ENCODE assay signal across 20 mouse cellular contexts in genomic region chr7:145146252-145146930, GRCm38 (mm10).
DNase-seq lines count a peak whose midpoint lies in the region; ATAC-seq and TF ChIP-seq lines count a peak whose summit lies in the region.
"Had no signal": no experiment of that assay in that cellular context is flagged by ENCODE, and none has a peak within 500 bp of the region (broad histone marks: within the 10 kb centered on the region; RNA-seq: fewer than 3 reads in every experiment).

No protein-coding gene starts in this region.

- H3K27me3 ChIP-seq in heart, postnatal 0 days (ENCODE audit: control insufficient read depth, insufficient read depth, low read length): no peaks in the 10 kb centered on the region
- peaks cover 5% of the 10 kb centered on the region; the same call in 1 of the 2 replicates for H3K27me3 ChIP-seq in heart, embryonic 10.5 days (ENCODE audit: insufficient read depth, poor library complexity, severe bottlenecking)
- no peaks in the 10 kb centered on the region for H3K27me3 ChIP-seq in lung, embryonic 14.5 days (ENCODE audit: insufficient read depth, low read length)
- H3K27me3 ChIP-seq: heart, embryonic 15.5 days; limb, embryonic 12.5 days; liver, embryonic 15.5 days; midbrain, embryonic 12.5 days had no signal

- H3K4me1 ChIP-seq in heart, postnatal 0 days (ENCODE audit: control insufficient read depth, insufficient read depth): no peaks in the 10 kb centered on the region
- H3K4me1 ChIP-seq in heart, embryonic 10.5 days: 0 out of 2 replicates have a peak, but pooled peaks cover 4% of the 10 kb centered on the region
- no peaks in the 10 kb centered on the region for H3K4me1 ChIP-seq in lung, embryonic 14.5 days (ENCODE audit: insufficient read depth)
- H3K4me1 ChIP-seq: heart, embryonic 15.5 days; limb, embryonic 12.5 days; liver, embryonic 15.5 days had no signal

- peak; percentile 10 for DNase-seq in heart, postnatal 0 days (ENCODE audit: low spot score)
- no peak for DNase-seq in heart, embryonic 10.5 days (ENCODE audit: low spot score)
- DNase-seq in lung, embryonic 14.5 days: no peak
- DNase-seq in lung, postnatal 36 days: no peak
- peak; percentile 43 for DNase-seq in ES-CJ7 (ENCODE audit: low read depth, low spot score)
- peak; percentile 55 for DNase-seq in fibroblast of lung, adult 2 months (ENCODE audit: low read depth)
- DNase-seq in right cerebral cortex, postnatal 36 days (ENCODE audit: low spot score in 2 of 2): no peak
- no peak for DNase-seq in cerebellum, adult 11-12 months
- DNase-seq: adrenal gland, postnatal 14 days; cerebellum, adult 2 months; heart, adult 11 months; kidney, postnatal 10 days; lung, postnatal 4 days; right cerebral cortex, postnatal 25 days had no signal

- no peak overlapping the region for H3K27ac ChIP-seq in heart, postnatal 0 days (ENCODE audit: low read depth)
- H3K27ac ChIP-seq in heart, embryonic 10.5 days: no peak overlapping the region
- H3K27ac ChIP-seq in lung, embryonic 14.5 days (ENCODE audit: low read depth): no peak overlapping the region
- H3K27ac ChIP-seq: heart, embryonic 15.5 days; limb, embryonic 12.5 days; liver, embryonic 15.5 days; midbrain, embryonic 12.5 days; neural tube, embryonic 13.5 days had no signal

- TF ChIP-seq CTCF in heart, postnatal 0 days (IDR thresholded peaks at IDR 0.05; ENCODE audit: low read depth): peak; percentile 20
- TF ChIP-seq CTCF in lung, embryonic 14.5 days (IDR thresholded peaks at IDR 0.05; ENCODE audit: low read depth): peak; percentile 27

- H3K4me3 ChIP-seq in heart, postnatal 0 days (ENCODE audit: low read depth, low read length): no peak overlapping the region
- H3K4me3 ChIP-seq in heart, embryonic 10.5 days: no peak overlapping the region
- H3K4me3 ChIP-seq in lung, embryonic 14.5 days (ENCODE audit: low read depth, low read length): no peak overlapping the region
- H3K4me3 ChIP-seq: heart, embryonic 15.5 days; limb, embryonic 12.5 days; liver, embryonic 15.5 days; midbrain, embryonic 12.5 days; neural tube, embryonic 13.5 days had no signal

- no peak overlapping the region for H3K4me2 ChIP-seq in heart, postnatal 0 days (ENCODE audit: low read depth, low read length)
- no peak overlapping the region for H3K4me2 ChIP-seq in lung, embryonic 14.5 days
- H3K4me2 ChIP-seq: heart, embryonic 15.5 days; limb, embryonic 12.5 days; liver, embryonic 15.5 days; midbrain, embryonic 12.5 days; neural tube, embryonic 13.5 days had no signal

- H3K9ac ChIP-seq in heart, postnatal 0 days (replicated peaks; ENCODE audit: low read depth, low read length): no peak overlapping the region
- H3K9ac ChIP-seq in lung, embryonic 14.5 days: no peak overlapping the region
- H3K9ac ChIP-seq: heart, embryonic 15.5 days; limb, embryonic 12.5 days; liver, embryonic 15.5 days; midbrain, embryonic 12.5 days; neural tube, embryonic 13.5 days had no signal

- 0 out of 2 replicates have a peak, but pooled peaks cover 6% of the 10 kb centered on the region for H3K9me3 ChIP-seq in heart, postnatal 0 days (replicated peaks; ENCODE audit: control insufficient read depth, low read length)
- no peaks in the 10 kb centered on the region for H3K9me3 ChIP-seq in heart, embryonic 10.5 days
- no peaks in the 10 kb centered on the region for H3K9me3 ChIP-seq in lung, embryonic 14.5 days (ENCODE audit: low read depth, low read length)
- H3K9me3 ChIP-seq: heart, embryonic 15.5 days; liver, embryonic 15.5 days; midbrain, embryonic 12.5 days; neural tube, embryonic 13.5 days had no signal

- no peak for ATAC-seq in heart, postnatal 0 days (ENCODE audit: insufficient read depth, low read depth)
- ATAC-seq in lung, embryonic 14.5 days (ENCODE audit: insufficient read depth): no peak
- ATAC-seq: forebrain, embryonic 14.5 days had no signal

- TF ChIP-seq EP300 in heart, postnatal 0 days (IDR thresholded peaks at IDR 0.05; ENCODE audit: low read depth): no peak

- H3K36me3 ChIP-seq in heart, postnatal 0 days (replicated peaks; ENCODE audit: control insufficient read depth, insufficient read depth, low read length): no peaks in the 10 kb centered on the region
- H3K36me3 ChIP-seq in heart, embryonic 10.5 days: no peaks in the 10 kb centered on the region
- H3K36me3 ChIP-seq in lung, embryonic 14.5 days (ENCODE audit: insufficient read depth): no peaks in the 10 kb centered on the region
- H3K36me3 ChIP-seq: heart, embryonic 15.5 days; limb, embryonic 12.5 days; liver, embryonic 15.5 days; midbrain, embryonic 12.5 days; neural tube, embryonic 13.5 days had no signal

Comparison
In these comparisons a context has a peak if more than half of its experiments do, and no peak if none do; other contexts are left out.
1. DNase-seq: peak in heart, postnatal 0 days (single experiment), ES-CJ7 (single experiment) and fibroblast of lung, adult 2 months (single experiment); none in heart, embryonic 10.5 days (single experiment), lung, embryonic 14.5 days (single experiment), lung, postnatal 36 days (single experiment), right cerebral cortex, postnatal 36 days (0 of 2) and cerebellum, adult 11-12 months (single experiment).